Mouse (Mus musculus) central nervous system, embryonic 18 days (tissue): Measurements from ENCODE around the gene Naa38. TPM values are rescaled to one million over a fixed set of nuclear protein-coding genes. Genes with fewer than 3 reads are reported as not detected.

Experiments
- polyA plus RNA-seq: library from polyadenylated mRNA; depleted of rRNA; stranded (reverse); fragments of >200 nt; gene quantifications from 2 replicates; pipeline ENCODE4 v1.2.3, GENCODE M21; 2012; rRNA removed

The Naa38 gene
- polyA plus RNA-seq: 104 and 131 TPM in 2 replicates

GRCm38 (mm10) chr11:69395235-69395633 lies at the start of gene Naa38, which contains the start of gene Cyb5d1:
Naa38 (plus strand) TSS chr11:69395487.
Cyb5d1 (minus strand) TSS chr11:69395631.

GRCm38 (mm10) chr11:69369215-69369989 lies 25.9 kb upstream of the Naa38 start, which contains the start of gene Chd3:
Chd3 (minus strand) TSS chr11:69369406.

GRCm38 (mm10) chr11:69398059-69398458 lies 2.8 kb downstream of the Naa38 start, which contains the start of gene Tmem88:
Tmem88 (minus strand) TSS chr11:69398234.

GRCm38 (mm10) chr11:69413221-69414181 lies 18.2 kb downstream of the Naa38 start, which contains the start of gene Kdm6b:
Kdm6b (minus strand) TSS chr11:69413675.

Other genes with a start within 250 kb of the Naa38 start
- 0.49 and 1.0 TPM in 2 replicates for gene Alox12b, start 238.5 kb upstream of the Naa38 start, polyA plus RNA-seq
- 0.36 and 0.44 TPM in 2 replicates for gene Alox8, start 197.6 kb upstream of the Naa38 start, polyA plus RNA-seq
- 0.60 and 0.67 TPM in 2 replicates for gene Gucy2e, start 158.5 kb upstream of the Naa38 start, polyA plus RNA-seq
- gene Cntrob, start 71.7 kb upstream of the Naa38 start, polyA plus RNA-seq: 40.0 and 40.8 TPM in 2 replicates
- gene Trappc1, start 71.5 kb upstream of the Naa38 start, polyA plus RNA-seq: 85.3 and 85.5 TPM in 2 replicates
- gene Kcnab3, start 69.2 kb upstream of the Naa38 start, polyA plus RNA-seq: 11.2 and 11.8 TPM in 2 replicates
- gene Rnf227, start 55.0 kb upstream of the Naa38 start, polyA plus RNA-seq: 143 and 152 TPM in 2 replicates
- 260 and 330 TPM in 2 replicates for gene Chd3, start 26.1 kb upstream of the Naa38 start, polyA plus RNA-seq
- 25.8 and 28.6 TPM in 2 replicates for gene Cyb5d1, start 144 bp downstream of the Naa38 start, polyA plus RNA-seq
- 4.4 and 5.5 TPM in 2 replicates for gene Tmem88, start 2.7 kb downstream of the Naa38 start, polyA plus RNA-seq
- gene Kdm6b, start 18.2 kb downstream of the Naa38 start, polyA plus RNA-seq: 10.9 and 16.9 TPM in 2 replicates
- 9.3 and 9.5 TPM in 2 replicates for gene Dnah2, start 153.6 kb downstream of the Naa38 start, polyA plus RNA-seq
- 209 and 212 TPM in 2 replicates for gene Efnb3, start 164.7 kb downstream of the Naa38 start, polyA plus RNA-seq
- gene Wrap53, start 184.8 kb downstream of the Naa38 start, polyA plus RNA-seq: 15.4 and 16.4 TPM in 2 replicates
- gene Trp53, start 184.9 kb downstream of the Naa38 start, polyA plus RNA-seq: 63.0 and 69.2 TPM in 2 replicates
- 95.2 and 95.8 TPM in 2 replicates for gene Atp1b2, start 210.5 kb downstream of the Naa38 start, polyA plus RNA-seq
- not detected in 2 replicates for gene Shbg, start 222.4 kb downstream of the Naa38 start, polyA plus RNA-seq
- 16.5 and 16.9 TPM in 2 replicates for gene Sat2, start 226.5 kb downstream of the Naa38 start, polyA plus RNA-seq
- 121 and 125 TPM in 2 replicates for gene Fxr2, start 237.5 kb downstream of the Naa38 start, polyA plus RNA-seq